Mouse (Mus musculus) embryo, embryonic 10 days (tissue): ENCODE data around the gene Olfr486.
"Not testable (repeated sequence)": the region's sequence is repeated elsewhere in the genome, so short reads cannot be mapped to it uniquely, and the experiment has no call there.

Experiments used
- DNase-seq: peaks from one replicate; pipeline ENCODE4 v3.0.0-alpha.2; 2015; ENCODE audit warnings: low spot score

Gene Olfr486

DNA sequence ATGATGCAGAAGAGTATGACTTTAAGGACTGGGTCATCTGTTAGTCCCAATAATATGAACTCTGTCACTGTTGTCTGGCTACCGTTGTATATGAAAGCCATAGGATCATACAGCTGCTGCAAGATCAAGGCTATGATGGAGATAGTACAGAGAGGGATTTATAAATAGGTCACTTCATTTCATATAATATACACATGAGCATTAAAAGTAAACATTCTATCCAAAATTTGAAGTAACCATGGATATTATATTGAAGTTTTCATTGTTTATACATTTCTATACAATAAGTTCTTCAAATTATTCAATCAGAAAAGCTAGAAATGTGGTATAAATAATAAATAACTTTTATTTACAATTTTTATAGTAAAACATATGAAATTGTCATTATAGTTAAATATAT is at the start of gene Olfr486:
Gene Olfr486 (minus strand): TSS at position 101 of the 400 bp plus-strand sequence.
- DNase-seq, result not testable (repeated sequence)

GRCm38 (mm10) chr7:108214536-108214935 is 42.0 kb upstream of the Olfr486 start, which contains the start of gene Olfr487:
Gene Olfr487 (minus strand): TSS chr7:108214636.
- DNase-seq, result not testable (repeated sequence)

- no peak for DNase-seq
These were observed 24.4 kb upstream of the Olfr486 start for GRCm38 (mm10) chr7:108196938-108197337.

DNA sequence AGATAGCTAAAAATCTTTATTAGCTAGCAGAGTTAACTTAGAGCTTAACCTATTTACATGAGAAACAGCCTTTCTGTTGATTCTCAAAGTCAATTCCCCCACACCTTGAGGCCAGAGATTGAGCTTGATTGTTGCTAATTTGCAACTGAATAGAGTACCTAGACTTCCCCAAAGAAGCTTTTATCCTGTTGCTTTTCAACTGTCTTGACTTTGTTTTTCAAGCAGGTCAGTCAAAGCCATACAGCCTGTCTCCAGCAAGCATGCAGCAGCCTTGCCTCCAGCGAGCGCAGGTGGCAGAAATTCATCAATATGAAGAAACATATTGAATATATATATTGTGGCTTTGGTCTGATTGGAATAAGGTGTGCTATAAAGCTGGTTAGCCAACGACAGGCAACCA is 23.8 kb upstream of the Olfr486 start:
- DNase-seq, result not testable (repeated sequence)

DNA sequence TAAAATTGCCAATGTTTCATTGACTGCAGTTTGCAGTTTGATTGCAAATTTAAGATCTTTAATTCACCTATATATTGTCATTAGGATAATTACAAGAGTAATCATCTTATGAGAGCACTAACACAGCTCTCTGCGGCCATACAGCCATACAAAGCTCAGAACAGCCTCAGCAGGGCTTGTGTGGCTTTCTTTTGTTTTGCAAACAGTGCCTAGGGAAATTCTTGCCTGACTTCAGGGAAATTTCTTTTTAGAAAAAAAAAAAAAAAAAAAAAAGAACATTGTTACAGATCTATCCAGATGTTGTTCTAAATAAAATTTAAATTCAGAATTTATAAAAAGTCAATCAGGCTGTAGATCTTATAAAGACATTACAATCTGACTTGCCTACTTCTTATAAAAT is 20.2 kb upstream of the Olfr486 start:
- DNase-seq, result not testable (repeated sequence)

- DNase-seq, result not testable (repeated sequence)
These were observed 18.7 kb upstream of the Olfr486 start for GRCm38 (mm10) chr7:108191196-108191595.

DNA sequence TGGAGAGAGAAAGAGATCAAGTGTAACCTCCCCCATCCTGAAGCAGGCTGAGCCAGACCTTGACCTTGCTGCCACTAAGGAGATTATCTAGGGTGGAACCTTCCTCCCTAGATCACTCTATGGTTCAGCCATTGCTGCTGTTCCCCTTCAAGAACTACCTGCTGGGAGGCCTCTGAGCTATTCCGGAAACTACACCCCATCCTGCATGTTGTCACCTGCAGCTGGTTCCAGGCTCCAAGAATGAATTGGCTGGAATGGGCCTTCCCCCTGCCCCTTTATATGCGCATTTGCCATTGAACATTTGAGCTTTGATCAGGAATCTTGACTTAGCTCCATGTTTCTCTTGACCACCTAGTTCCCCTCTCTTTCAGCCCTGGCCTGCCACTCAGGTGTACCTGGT is 12.7 kb upstream of the Olfr486 start:
- not testable (repeated sequence) for DNase-seq

- DNase-seq, result not testable (repeated sequence)
These were observed 11.9 kb upstream of the Olfr486 start for GRCm38 (mm10) chr7:108184401-108184800.

DNA sequence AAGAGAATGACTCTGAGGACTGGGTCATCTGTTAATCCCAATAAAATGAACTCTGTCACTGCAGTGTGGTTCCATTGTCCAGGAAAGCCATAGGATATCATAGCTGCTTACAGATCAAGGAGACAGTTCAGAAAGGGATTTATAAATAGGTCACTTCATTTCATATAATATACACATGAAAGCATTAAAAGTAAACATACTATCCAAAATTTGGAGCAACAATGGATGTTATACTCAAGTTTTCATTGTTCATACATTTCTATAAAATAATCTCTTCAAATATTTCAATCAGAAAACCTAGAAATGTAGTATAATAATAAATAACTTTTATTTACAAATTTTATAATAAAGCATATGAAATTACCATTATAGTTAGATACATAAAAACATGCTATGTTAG is 12.8 kb downstream of the Olfr486 start, which contains the start of gene Olfr485:
Gene Olfr485 (minus strand): TSS at position 101 of the 400 bp plus-strand sequence.
- DNase-seq, result no peak

- DNase-seq, result no peak
These were observed 45.2 kb downstream of the Olfr486 start, which contains the start of gene Olfr484 for GRCm38 (mm10) chr7:108127349-108127748. Gene Olfr484 (minus strand): TSS chr7:108127449.
